Mouse (Mus musculus): ENCODE results near the gene Coq9. TPM values are rescaled to one million over a fixed set of nuclear protein-coding genes. Genes with fewer than 3 reads are reported as not detected.

Gene Coq9
- polyA plus RNA-seq, 1 experiment from 2014 or later, result 54.9 TPM

- ATAC-seq (ENCODE audit: low FRiP score, low TSS enrichment) (no peak), DNase-seq (no peak)
- 81% methylated on average over 4 of the region's 4 CpGs for WGBS
These were observed 42.6 kb downstream of the Coq9 start for GRCm38 (mm10) chr8:94880742-94881141.

GRCm38 (mm10) chr8:94888383-94889036 lies 50.4 kb downstream of the Coq9 start:
- Histone ChIP-seq H3K4me1 (ENCODE audit: control insufficient read depth, insufficient read depth, low read length) (no peaks in the 10 kb centered on the region), H3K27me3 (ENCODE audit: control insufficient read depth, insufficient read depth, low read length) (no peaks in the 10 kb centered on the region), H3K9me3 (ENCODE audit: control insufficient read depth, low read length) (no peaks in the 10 kb centered on the region), H3K27ac (replicated peaks; ENCODE audit: low read depth, low read length) (no peak overlapping the region), H3K36me3 (ENCODE audit: control insufficient read depth, insufficient read depth, low read length) (no peaks in the 10 kb centered on the region), H3K4me3 (replicated peaks; ENCODE audit: low read depth, low read length) (no peak overlapping the region), H3K4me2 (ENCODE audit: low read length) (no peak overlapping the region), H3K9ac (replicated peaks; ENCODE audit: low read length) (no peak overlapping the region)
- DNase-seq, result no peak
- no peak for ATAC-seq (ENCODE audit: low FRiP score, low TSS enrichment)
- 35% methylated on average over 14 of the region's 14 CpGs for WGBS

More at GRCm38 (mm10) chr8:94880742-94881141, 42.6 kb downstream of the Coq9 start:
- H3K36me3 ChIP-seq (ENCODE audit: control insufficient read depth, insufficient read depth, low read length), result no peaks in the 10 kb centered on the region
- no peak overlapping the region for H3K4me2 ChIP-seq (ENCODE audit: low read length)
- H3K4me3 ChIP-seq (replicated peaks; ENCODE audit: low read depth, low read length), result no peak overlapping the region
- no peak overlapping the region for H3K9ac ChIP-seq (replicated peaks; ENCODE audit: low read length)
- no peaks in the 10 kb centered on the region for H3K27me3 ChIP-seq (ENCODE audit: control insufficient read depth, insufficient read depth, low read length)
- no peaks in the 10 kb centered on the region for H3K9me3 ChIP-seq (ENCODE audit: control insufficient read depth, low read length)
- no peak overlapping the region for H3K27ac ChIP-seq (replicated peaks; ENCODE audit: low read depth, low read length)
- H3K4me1 ChIP-seq (ENCODE audit: control insufficient read depth, insufficient read depth, low read length), result peaks cover 4% of the 10 kb centered on the region; the same call in 1 of the 2 replicates

GRCm38 (mm10) chr8:94892917-94893316 lies 54.8 kb downstream of the Coq9 start:
- ATAC-seq (ENCODE audit: low FRiP score, low TSS enrichment) (no peak), DNase-seq (no peak)
- H3K4me1 ChIP-seq (ENCODE audit: control insufficient read depth, insufficient read depth, low read length), result no peaks in the 10 kb centered on the region
- H3K36me3 ChIP-seq (ENCODE audit: control insufficient read depth, insufficient read depth, low read length), result no peaks in the 10 kb centered on the region
- H3K9me3 ChIP-seq (ENCODE audit: control insufficient read depth, low read length), result no peaks in the 10 kb centered on the region
- H3K4me3 ChIP-seq (replicated peaks; ENCODE audit: low read depth, low read length), result no peak overlapping the region
- no peak overlapping the region for H3K27ac ChIP-seq (replicated peaks; ENCODE audit: low read depth, low read length)
- 56% methylated on average over 2 of the region's 2 CpGs for WGBS
- H3K27me3 ChIP-seq (ENCODE audit: control insufficient read depth, insufficient read depth, low read length), result no peaks in the 10 kb centered on the region
- no peak overlapping the region for H3K4me2 ChIP-seq (ENCODE audit: low read length)
- no peak overlapping the region for H3K9ac ChIP-seq (replicated peaks; ENCODE audit: low read length)

GRCm38 (mm10) chr8:94899262-94899661 lies 61.1 kb downstream of the Coq9 start:
- H3K4me3 ChIP-seq (replicated peaks; ENCODE audit: low read depth, low read length), result no peak overlapping the region
- H3K4me1 ChIP-seq (ENCODE audit: control insufficient read depth, insufficient read depth, low read length), result no peaks in the 10 kb centered on the region
- no peaks in the 10 kb centered on the region for H3K36me3 ChIP-seq (ENCODE audit: control insufficient read depth, insufficient read depth, low read length)
- H3K9ac ChIP-seq (replicated peaks; ENCODE audit: low read length), result no peak overlapping the region
- no peak overlapping the region for H3K4me2 ChIP-seq (ENCODE audit: low read length)
- H3K27me3 ChIP-seq (ENCODE audit: control insufficient read depth, insufficient read depth, low read length), result no peaks in the 10 kb centered on the region
- 19% methylated on average over 11 of the region's 11 CpGs for WGBS
- H3K9me3 ChIP-seq (ENCODE audit: control insufficient read depth, low read length), result no peaks in the 10 kb centered on the region
- peak; percentile 45 for DNase-seq
- ATAC-seq (ENCODE audit: low FRiP score, low TSS enrichment), result no peak
- H3K27ac ChIP-seq (replicated peaks; ENCODE audit: low read depth, low read length), result no peak overlapping the region

- no peak for ATAC-seq (ENCODE audit: low FRiP score, low TSS enrichment)
- H3K4me3 ChIP-seq (replicated peaks; ENCODE audit: low read depth, low read length), result no peak overlapping the region
- no peak overlapping the region for H3K9ac ChIP-seq (replicated peaks; ENCODE audit: low read length)
- WGBS, result 13% methylated on average over 6 of the region's 6 CpGs
- H3K9me3 ChIP-seq (ENCODE audit: control insufficient read depth, low read length), result no peaks in the 10 kb centered on the region
- no peaks in the 10 kb centered on the region for H3K27me3 ChIP-seq (ENCODE audit: control insufficient read depth, insufficient read depth, low read length)
- no peak for DNase-seq
- H3K36me3 ChIP-seq (ENCODE audit: control insufficient read depth, insufficient read depth, low read length), result no peaks in the 10 kb centered on the region
- H3K27ac ChIP-seq (replicated peaks; ENCODE audit: low read depth, low read length), result no peak overlapping the region
- H3K4me2 ChIP-seq (ENCODE audit: low read length), result no peak overlapping the region
- H3K4me1 ChIP-seq (ENCODE audit: control insufficient read depth, insufficient read depth, low read length), result no peaks in the 10 kb centered on the region
These were observed 62.5 kb downstream of the Coq9 start for GRCm38 (mm10) chr8:94900617-94901016.

- Histone ChIP-seq H3K9me3 (ENCODE audit: control insufficient read depth, low read length) (no peaks in the 10 kb centered on the region), H3K4me1 (ENCODE audit: control insufficient read depth, insufficient read depth, low read length) (no peaks in the 10 kb centered on the region), H3K27me3 (ENCODE audit: control insufficient read depth, insufficient read depth, low read length) (no peaks in the 10 kb centered on the region), H3K36me3 (ENCODE audit: control insufficient read depth, insufficient read depth, low read length) (no peaks in the 10 kb centered on the region), H3K4me2 (ENCODE audit: low read length) (no peak overlapping the region), H3K27ac (replicated peaks; ENCODE audit: low read depth, low read length) (no peak overlapping the region), H3K9ac (replicated peaks; ENCODE audit: low read length) (no peak overlapping the region), H3K4me3 (replicated peaks; ENCODE audit: low read depth, low read length) (no peak overlapping the region)
- WGBS, result 25% methylated on average over 5 of the region's 5 CpGs
- ATAC-seq (ENCODE audit: low FRiP score, low TSS enrichment) (no peak), DNase-seq (no peak)
These were observed 62.9 kb downstream of the Coq9 start for GRCm38 (mm10) chr8:94901031-94901430.

GRCm38 (mm10) chr8:94903709-94904108 lies 65.6 kb downstream of the Coq9 start:
- H3K4me2 ChIP-seq (ENCODE audit: low read length), result no peak overlapping the region
- H3K9ac ChIP-seq (replicated peaks; ENCODE audit: low read length), result no peak overlapping the region
- ATAC-seq (ENCODE audit: low FRiP score, low TSS enrichment), result no peak
- 59% methylated on average over 12 of the region's 12 CpGs for WGBS
- H3K4me3 ChIP-seq (replicated peaks; ENCODE audit: low read depth, low read length), result no peak overlapping the region
- no peak overlapping the region for H3K27ac ChIP-seq (replicated peaks; ENCODE audit: low read depth, low read length)
- no peaks in the 10 kb centered on the region for H3K4me1 ChIP-seq (ENCODE audit: control insufficient read depth, insufficient read depth, low read length)
- no peaks in the 10 kb centered on the region for H3K27me3 ChIP-seq (ENCODE audit: control insufficient read depth, insufficient read depth, low read length)
- no peaks in the 10 kb centered on the region for H3K36me3 ChIP-seq (ENCODE audit: control insufficient read depth, insufficient read depth, low read length)
- H3K9me3 ChIP-seq (ENCODE audit: control insufficient read depth, low read length), result no peaks in the 10 kb centered on the region
- no peak for DNase-seq

Other genes with a start within 250 kb of the Coq9 start
- 46.1 and 54.4 TPM in 2 replicates for gene Rspry1, start 236.4 kb upstream of the Coq9 start, polyA plus RNA-seq (2014; fragmentation: Nextera tagmentation; extraction: Ambion mirVana)
- gene Fam192a, start 236.3 kb upstream of the Coq9 start, polyA plus RNA-seq (2014; fragmentation: Nextera tagmentation; extraction: Ambion mirVana), result 71.9 and 91.9 TPM in 2 replicates
- 83.0 and 99.4 TPM in 2 replicates for gene Arl2bp, start 171.7 kb upstream of the Coq9 start, polyA plus RNA-seq (2014; fragmentation: Nextera tagmentation; extraction: Ambion mirVana)
- gene Pllp, start 142.0 kb upstream of the Coq9 start, polyA plus RNA-seq (2014; fragmentation: Nextera tagmentation; extraction: Ambion mirVana), result 0.82 and 1.3 TPM in 2 replicates
- gene Ccl22, start 92.7 kb upstream of the Coq9 start, polyA plus RNA-seq (2014; fragmentation: Nextera tagmentation; extraction: Ambion mirVana), result 0.67 TPM in 1 of 2 replicates, not detected in the other
- gene Cx3cl1, start 66.3 kb upstream of the Coq9 start, polyA plus RNA-seq (2014; fragmentation: Nextera tagmentation; extraction: Ambion mirVana), result 19.1 and 21.8 TPM in 2 replicates
- gene Ccl17, start 27.9 kb upstream of the Coq9 start, polyA plus RNA-seq (2014; fragmentation: Nextera tagmentation; extraction: Ambion mirVana), result 0.81 TPM in 1 of 2 replicates, not detected in the other
- gene Ciapin1, start within 50 bp of the Coq9 start, polyA plus RNA-seq (2014; fragmentation: Nextera tagmentation; extraction: Ambion mirVana), result 166 and 200 TPM in 2 replicates
- gene Polr2c, start 19.1 kb downstream of the Coq9 start, polyA plus RNA-seq (2014; fragmentation: Nextera tagmentation; extraction: Ambion mirVana), result 117 and 127 TPM in 2 replicates
- 65.0 and 77.9 TPM in 2 replicates for gene Dok4, start 38.0 kb downstream of the Coq9 start, polyA plus RNA-seq (2014; fragmentation: Nextera tagmentation; extraction: Ambion mirVana)
- 3.6 and 5.2 TPM in 2 replicates for gene Ccdc102a, start 79.8 kb downstream of the Coq9 start, polyA plus RNA-seq (2014; fragmentation: Nextera tagmentation; extraction: Ambion mirVana)
- 0.12 TPM in 1 of 2 replicates, not detected in the other for gene Adgrg5, start 85.4 kb downstream of the Coq9 start, polyA plus RNA-seq (2014; fragmentation: Nextera tagmentation; extraction: Ambion mirVana)
- 112 and 165 TPM in 2 replicates for gene Adgrg1, start 136.4 kb downstream of the Coq9 start, polyA plus RNA-seq (2014; fragmentation: Nextera tagmentation; extraction: Ambion mirVana)
- 0.24 and 1.3 TPM in 2 replicates for gene Adgrg3, start 179.4 kb downstream of the Coq9 start, polyA plus RNA-seq (2014; fragmentation: Nextera tagmentation; extraction: Ambion mirVana)
- gene Drc7, start 216.8 kb downstream of the Coq9 start, polyA plus RNA-seq (2014; fragmentation: Nextera tagmentation; extraction: Ambion mirVana), result 1.2 TPM in 2 replicates
- gene Katnb1, start 242.9 kb downstream of the Coq9 start, polyA plus RNA-seq (2014; fragmentation: Nextera tagmentation; extraction: Ambion mirVana), result 42.4 and 46.1 TPM in 2 replicates